Mouse (Mus musculus) limb, embryonic 10.5 days (tissue): ENCODE measurements at regions not wholly inside any gene's neighbourhood (a gene's known extent, or its start where the extent isn't known, plus 50 kb on each side); places are given as distances from the start of the nearest gene placed in this dataset.

Experiments used
- DNase-seq: peaks from one replicate; pipeline ENCODE4 v3.0.0-alpha.2; 2017; ENCODE audit warnings: low spot score
- H3K27ac ChIP-seq: fragments of 300-500 bp; sonication (generic); 2 replicates; pipeline ENCODE4 v1.5.1; 2016; ENCODE audit warnings: mild to moderate bottlenecking
- H3K27me3 ChIP-seq: fragments of 300-500 bp; sonication (generic); 2 replicates; pipeline ENCODE4 v1.6.1; 2016; ENCODE audit warnings: low read depth, mild to moderate bottlenecking; ENCODE audit not compliant: poor library complexity, severe bottlenecking
- H3K36me3 ChIP-seq: fragments of 300-500 bp; sonication (generic); 2 replicates; pipeline ENCODE4 v1.6.1; 2016; ENCODE audit warnings: mild to moderate bottlenecking, moderate library complexity
- H3K4me1 ChIP-seq: fragments of 300-500 bp; sonication (generic); 2 replicates; pipeline ENCODE4 v1.6.1; 2016
- H3K4me3 ChIP-seq: fragments of 300-500 bp; sonication (generic); 2 replicates; pipeline ENCODE4 v1.5.1; 2016; ENCODE audit warnings: mild to moderate bottlenecking, moderate library complexity
- H3K9me3 ChIP-seq: fragments of 300-500 bp; sonication (generic); replicated peaks from 2 replicates; pipeline ENCODE4 v1.6.1; 2016; ENCODE audit warnings: mild to moderate bottlenecking
- WGBS: fragments of 180-500 bp; shearing (Covaris S2); methylation state at CpG from one replicate; pipeline ENCODE4 v1.1.7; 2016; 5-methylcytosine and 5-hydroxymethylcytosine counted together

GRCm38 (mm10) chr10:24357636-24358035 lies 134.3 kb downstream of the Moxd1 start:
- no peaks in the 10 kb centered on the region for H3K36me3 ChIP-seq
- WGBS, result 25% methylated on average over 3 of the region's 3 CpGs
- no peak overlapping the region for H3K4me3 ChIP-seq
- no peaks in the 10 kb centered on the region for H3K27me3 ChIP-seq
- H3K4me1 ChIP-seq, result no peaks in the 10 kb centered on the region
- no peak overlapping the region for H3K27ac ChIP-seq
- no peaks in the 10 kb centered on the region for H3K9me3 ChIP-seq
- DNase-seq, result no peak

GRCm38 (mm10) chr10:24361424-24361823 lies 138.1 kb downstream of the Moxd1 start:
- DNase-seq, result no peak
- 91% methylated on average over 3 of the region's 3 CpGs for WGBS
- H3K9me3 ChIP-seq, result no peaks in the 10 kb centered on the region
- H3K27me3 ChIP-seq, result no peaks in the 10 kb centered on the region
- no peak overlapping the region for H3K27ac ChIP-seq
- no peak overlapping the region for H3K4me3 ChIP-seq
- 0 out of 2 replicates have a peak, but pooled peaks cover 5% of the 10 kb centered on the region for H3K4me1 ChIP-seq
- no peaks in the 10 kb centered on the region for H3K36me3 ChIP-seq

GRCm38 (mm10) chr10:24365369-24365768 lies 142.1 kb downstream of the Moxd1 start:
- WGBS, result 87% methylated on average over 5 of the region's 5 CpGs
- no peak for DNase-seq
- H3K27me3 ChIP-seq, result no peaks in the 10 kb centered on the region

GRCm38 (mm10) chr10:24367010-24367409 lies 143.7 kb downstream of the Moxd1 start:
- H3K27me3 ChIP-seq, result no peaks in the 10 kb centered on the region
- no peaks in the 10 kb centered on the region for H3K36me3 ChIP-seq
- H3K4me3 ChIP-seq, result no peak overlapping the region
- 0 out of 2 replicates have a peak, but pooled peaks cover 5% of the 10 kb centered on the region for H3K4me1 ChIP-seq
- no peak overlapping the region for H3K27ac ChIP-seq
- H3K9me3 ChIP-seq, result no peaks in the 10 kb centered on the region
- 89% methylated on average over 5 of the region's 5 CpGs for WGBS
- no peak for DNase-seq

More at GRCm38 (mm10) chr10:24365369-24365768, 142.1 kb downstream of the Moxd1 start:
- H3K4me1 ChIP-seq, result 0 out of 2 replicates have a peak, but pooled peaks cover 5% of the 10 kb centered on the region
- no peak overlapping the region for H3K4me3 ChIP-seq
- no peaks in the 10 kb centered on the region for H3K36me3 ChIP-seq
- H3K9me3 ChIP-seq, result no peaks in the 10 kb centered on the region
- H3K27ac ChIP-seq, result no peak overlapping the region

- WGBS, result 86% methylated on average over 6 of the region's 6 CpGs
Observed at GRCm38 (mm10) chr10:24373957-24374356, 150.6 kb downstream of the Moxd1 start.

GRCm38 (mm10) chr10:24379291-24379690 lies 156.0 kb downstream of the Moxd1 start:
- Histone ChIP-seq H3K4me1 (no peaks in the 10 kb centered on the region), H3K36me3 (no peaks in the 10 kb centered on the region), H3K27me3 (no peaks in the 10 kb centered on the region), H3K9me3 (no peaks in the 10 kb centered on the region), H3K4me3 (no peak overlapping the region), H3K27ac (no peak overlapping the region)
- no peak for DNase-seq
- WGBS, result 93% methylated on average over 5 of the region's 5 CpGs

More at GRCm38 (mm10) chr10:24373957-24374356, 150.6 kb downstream of the Moxd1 start:
- H3K4me3 ChIP-seq, result no peak overlapping the region
- no peak overlapping the region for H3K27ac ChIP-seq
- H3K36me3 ChIP-seq, result no peaks in the 10 kb centered on the region
- H3K4me1 ChIP-seq, result no peaks in the 10 kb centered on the region
- H3K9me3 ChIP-seq, result no peaks in the 10 kb centered on the region
- no peaks in the 10 kb centered on the region for H3K27me3 ChIP-seq
- no peak for DNase-seq

GRCm38 (mm10) chr10:24380478-24381273 lies 157.4 kb downstream of the Moxd1 start:
- Histone ChIP-seq H3K9me3 (no peaks in the 10 kb centered on the region), H3K4me1 (no peaks in the 10 kb centered on the region), H3K36me3 (no peaks in the 10 kb centered on the region), H3K27me3 (no peaks in the 10 kb centered on the region), H3K4me3 (no peak overlapping the region), H3K27ac (no peak overlapping the region)
- WGBS, result 78% methylated on average over 4 of the region's 4 CpGs
- DNase-seq, result no peak

GRCm38 (mm10) chr10:24381917-24382316 lies 158.6 kb downstream of the Moxd1 start:
- Histone ChIP-seq H3K27ac (no peak overlapping the region), H3K9me3 (no peaks in the 10 kb centered on the region), H3K4me1 (no peaks in the 10 kb centered on the region), H3K4me3 (no peak overlapping the region), H3K27me3 (no peaks in the 10 kb centered on the region), H3K36me3 (no peaks in the 10 kb centered on the region)
- DNase-seq, result peak; percentile 57
- WGBS, result 30% methylated on average over 4 of the region's 4 CpGs

GRCm38 (mm10) chr10:24384061-24384460 lies 160.7 kb downstream of the Moxd1 start:
- 76% methylated on average over 2 of the region's 2 CpGs for WGBS

GRCm38 (mm10) chr10:24388229-24388628 lies 164.9 kb downstream of the Moxd1 start:
- Histone ChIP-seq H3K27me3 (no peaks in the 10 kb centered on the region), H3K36me3 (no peaks in the 10 kb centered on the region), H3K4me1 (no peaks in the 10 kb centered on the region), H3K9me3 (no peaks in the 10 kb centered on the region), H3K27ac (no peak overlapping the region), H3K4me3 (no peak overlapping the region)
- 55% methylated on average over 2 of the region's 2 CpGs for WGBS
- no peak for DNase-seq

More at GRCm38 (mm10) chr10:24384061-24384460, 160.7 kb downstream of the Moxd1 start:
- H3K4me1 ChIP-seq, result no peaks in the 10 kb centered on the region
- no peak for DNase-seq
- no peak overlapping the region for H3K27ac ChIP-seq
- H3K36me3 ChIP-seq, result no peaks in the 10 kb centered on the region
- H3K4me3 ChIP-seq, result no peak overlapping the region
- no peaks in the 10 kb centered on the region for H3K9me3 ChIP-seq
- no peaks in the 10 kb centered on the region for H3K27me3 ChIP-seq

- no peak for DNase-seq
- H3K9me3 ChIP-seq, result no peaks in the 10 kb centered on the region
- H3K4me1 ChIP-seq, result no peaks in the 10 kb centered on the region
- no peak overlapping the region for H3K4me3 ChIP-seq
- WGBS, result 82% methylated on average over 6 of the region's 6 CpGs
- H3K36me3 ChIP-seq, result no peaks in the 10 kb centered on the region
- H3K27me3 ChIP-seq, result no peaks in the 10 kb centered on the region
- no peak overlapping the region for H3K27ac ChIP-seq
Observed at GRCm38 (mm10) chr10:24391039-24391438, 167.7 kb downstream of the Moxd1 start.

GRCm38 (mm10) chr10:24392066-24392465 lies 168.7 kb downstream of the Moxd1 start:
- Histone ChIP-seq H3K9me3 (no peaks in the 10 kb centered on the region), H3K27me3 (no peaks in the 10 kb centered on the region), H3K4me3 (no peak overlapping the region), H3K27ac (no peak overlapping the region), H3K36me3 (no peaks in the 10 kb centered on the region), H3K4me1 (no peaks in the 10 kb centered on the region)
- DNase-seq, result no peak
- WGBS, result 83% methylated on average over 3 of the region's 3 CpGs

- DNase-seq, result no peak
- H3K36me3 ChIP-seq, result no peaks in the 10 kb centered on the region
- no peak overlapping the region for H3K27ac ChIP-seq
- no peak overlapping the region for H3K4me3 ChIP-seq
- no peaks in the 10 kb centered on the region for H3K27me3 ChIP-seq
- no peaks in the 10 kb centered on the region for H3K4me1 ChIP-seq
- 66% methylated on average over 13 of the region's 13 CpGs for WGBS
- no peaks in the 10 kb centered on the region for H3K9me3 ChIP-seq
Observed at GRCm38 (mm10) chr10:24395999-24396784, 172.9 kb downstream of the Moxd1 start.
